Mouse (Mus musculus) MEL (cell line): ENCODE results near the gene Oas1d. TPM values are rescaled to one million over a fixed set of nuclear protein-coding genes. Genes with fewer than 3 reads are reported as not detected.
"Not testable (repeated sequence)": the region's sequence is repeated elsewhere in the genome, so short reads cannot be mapped to it uniquely, and the experiment has no call there.

ENCODE experiments used
- DNase-seq: peaks from one replicate; pipeline ENCODE4 v3.0.0; 2011; ENCODE audit warnings: low read depth, low spot score
- H3K27ac ChIP-seq: 2 replicates; pipeline ENCODE4 v1.5.1; 2012; ENCODE audit warnings: low read depth, mild to moderate bottlenecking, control low read depth, low read length, moderate library complexity; ENCODE audit not compliant: control insufficient read depth
- H3K27me3 ChIP-seq, 2 experiments: fragments of 150-350 bp in 1 of 2; sonication (generic) in 1 of 2; 2 replicates each; pipeline ENCODE4 v1.6.1; 2012; ENCODE audit warnings: low read length in 2 of 2, mild to moderate bottlenecking in 2 of 2, improper control_type of control experiment in 1 of 2, moderate library complexity in 1 of 2; ENCODE audit not compliant: insufficient read depth in 2 of 2, control insufficient read depth in 1 of 2
- H3K36me3 ChIP-seq, 2 experiments: 2 replicates each; pipeline ENCODE4 v1.6.1; 2012 to 2014; ENCODE audit warnings: low read length in 2 of 2, improper control_type of control experiment in 1 of 2, inconsistent platforms in 1 of 2, mild to moderate bottlenecking in 1 of 2; ENCODE audit not compliant: insufficient read depth in 2 of 2, control insufficient read depth in 1 of 2
- H3K4me1 ChIP-seq, 2 experiments: fragments of 150-350 bp in 1 of 2; sonication (generic) in 1 of 2; 2 replicates each; pipeline ENCODE4 v1.6.1; 2012; ENCODE audit warnings: low read length in 2 of 2, improper control_type of control experiment in 1 of 2, mild to moderate bottlenecking in 1 of 2; ENCODE audit not compliant: insufficient read depth in 2 of 2, control insufficient read depth in 1 of 2
- H3K4me3 ChIP-seq, 2 experiments: fragments of 150-350 bp in 1 of 2; sonication (generic) in 1 of 2; 2 replicates each; pipeline ENCODE4 v1.5.1; 2012; ENCODE audit warnings: low read depth in 2 of 2, low read length in 2 of 2, mild to moderate bottlenecking in 2 of 2, moderate library complexity in 2 of 2, control low read depth in 1 of 2, improper control_type of control experiment in 1 of 2; ENCODE audit not compliant: control insufficient read depth in 1 of 2, insufficient read depth in 1 of 2
- H3K79me2 ChIP-seq: 2 replicates; pipeline ENCODE4 v1.6.1; 2012; ENCODE audit warnings: mild to moderate bottlenecking, low read length, moderate library complexity; ENCODE audit not compliant: control insufficient read depth, poor library complexity, insufficient read depth
- H3K9ac ChIP-seq: 2 replicates; pipeline ENCODE4 v1.6.1; 2012; ENCODE audit warnings: low read depth, mild to moderate bottlenecking, control low read depth, low read length, moderate library complexity; ENCODE audit not compliant: control insufficient read depth, poor library complexity, severe bottlenecking
- H3K9me3 ChIP-seq: fragments of 150-350 bp; sonication (generic); replicated peaks from 2 replicates; pipeline ENCODE4 v1.6.1; 2012; ENCODE audit warnings: mild to moderate bottlenecking, low read length, improper control_type of control experiment, moderate library complexity; ENCODE audit not compliant: insufficient read depth
- CHD1 ChIP-seq: IDR thresholded peaks from 2 replicates; pipeline ENCODE4 v1.6.1; 2012; ENCODE audit warnings: low read depth, mild to moderate bottlenecking, inconsistent platforms, low read length, improper control_type of control experiment
- E2F4 ChIP-seq: IDR thresholded peaks from 2 replicates; pipeline ENCODE4 v1.6.1; 2011; ENCODE audit warnings: low read depth, low read length, improper control_type of control experiment, borderline replicate concordance
- ELF1 ChIP-seq: IDR thresholded peaks from 2 replicates; pipeline ENCODE4 v1.6.1; 2014; ENCODE audit warnings: low read depth, mild to moderate bottlenecking, inconsistent platforms, low read length, improper control_type of control experiment, moderate library complexity
- EP300 ChIP-seq, 2 experiments: IDR thresholded peaks; 2 replicates each; pipeline ENCODE4 v1.6.1; 2011; ENCODE audit warnings: improper control_type of control experiment in 2 of 2, low read length in 2 of 2, low read depth in 1 of 2, mild to moderate bottlenecking in 1 of 2
- HCFC1 ChIP-seq: IDR thresholded peaks from 2 replicates; pipeline ENCODE4 v1.6.1; 2012; ENCODE audit warnings: low read depth, mild to moderate bottlenecking, inconsistent platforms, low read length, improper control_type of control experiment, moderate library complexity
- KAT2A ChIP-seq: conservative IDR thresholded peaks from 2 replicates; pipeline ENCODE4 v1.6.1; 2012; ENCODE audit warnings: low read depth, low read length, improper control_type of control experiment, inconsistent platforms
- MEF2A ChIP-seq: IDR thresholded peaks from 2 replicates; pipeline ENCODE4 v1.6.1; 2014; ENCODE audit warnings: low read depth, mild to moderate bottlenecking, inconsistent platforms, low read length, improper control_type of control experiment; ENCODE audit not compliant: poor library complexity, insufficient replicate concordance, severe bottlenecking; ENCODE audit errors: extremely low read depth
- MXI1 ChIP-seq: IDR thresholded peaks from 2 replicates; pipeline ENCODE4 v1.6.1; 2011; ENCODE audit warnings: mild to moderate bottlenecking, low read depth, low read length, improper control_type of control experiment
- MYC ChIP-seq: IDR thresholded peaks from 2 replicates; pipeline ENCODE4 v1.6.1; 2011; ENCODE audit warnings: low read depth, mild to moderate bottlenecking, low read length, improper control_type of control experiment, moderate library complexity
- NELFE ChIP-seq: IDR thresholded peaks from 2 replicates; pipeline ENCODE4 v1.6.1; 2011; ENCODE audit warnings: low read depth, low read length, improper control_type of control experiment
- POLR2AphosphoS2 ChIP-seq: IDR thresholded peaks from 2 replicates; pipeline ENCODE4 v1.6.1; 2011; ENCODE audit warnings: low read length, improper control_type of control experiment
- POLR2AphosphoS5 ChIP-seq: IDR thresholded peaks from 2 replicates; pipeline ENCODE4 v1.6.1; 2012; ENCODE audit warnings: low read depth, borderline replicate concordance, mild to moderate bottlenecking, inconsistent platforms, low read length, moderate library complexity, mixed read lengths
- RAD21 ChIP-seq: IDR thresholded peaks from 2 replicates; pipeline ENCODE4 v1.6.1; 2011; ENCODE audit warnings: mild to moderate bottlenecking, low read depth, low read length, improper control_type of control experiment
- RCOR1 ChIP-seq: IDR thresholded peaks from 2 replicates; pipeline ENCODE4 v1.6.1; 2012; ENCODE audit warnings: low read depth, mild to moderate bottlenecking, inconsistent platforms, low read length, improper control_type of control experiment
- TCF12 ChIP-seq: IDR thresholded peaks from 2 replicates; pipeline ENCODE4 v1.6.1; 2014; ENCODE audit warnings: low read depth, mild to moderate bottlenecking, inconsistent platforms, low read length, improper control_type of control experiment, moderate library complexity
- UBTF ChIP-seq: IDR thresholded peaks from 2 replicates; pipeline ENCODE4 v1.6.1; 2012; ENCODE audit warnings: low read depth, mild to moderate bottlenecking, inconsistent platforms, low read length, improper control_type of control experiment, moderate library complexity, borderline replicate concordance; ENCODE audit not compliant: insufficient read depth
- USF2 ChIP-seq, 2 experiments: IDR thresholded peaks; 2 replicates each; pipeline ENCODE4 v1.6.1; 2011 to 2012; ENCODE audit warnings: improper control_type of control experiment in 2 of 2, low read length in 2 of 2, borderline replicate concordance in 1 of 2, inconsistent platforms in 1 of 2, low read depth in 1 of 2, mild to moderate bottlenecking in 1 of 2; ENCODE audit not compliant: insufficient read depth in 1 of 2
- ZKSCAN1 ChIP-seq: IDR thresholded peaks from 2 replicates; pipeline ENCODE4 v1.6.1; 2012; ENCODE audit warnings: low read depth, mild to moderate bottlenecking, inconsistent platforms, low read length, improper control_type of control experiment, moderate library complexity
- ZMIZ1 ChIP-seq: IDR thresholded peaks from 2 replicates; pipeline ENCODE4 v1.6.1; 2012; ENCODE audit warnings: low read depth, mild to moderate bottlenecking, inconsistent platforms, low read length, improper control_type of control experiment, moderate library complexity
- ZNF384 ChIP-seq: IDR thresholded peaks from 2 replicates; pipeline ENCODE4 v1.6.1; 2012; ENCODE audit warnings: low read depth, mild to moderate bottlenecking, inconsistent platforms, low read length, improper control_type of control experiment
- polyA plus RNA-seq, 2 experiments: library from polyadenylated mRNA; stranded (reverse) in 1 of 2; unstranded in 1 of 2; fragments of >175 nt in 1 of 2; fragments of >200 nt in 1 of 2; gene quantifications; 2 replicates each; pipeline versions ENCODE4 v1.2.1 to v1.2.4; 2012; ENCODE audit warnings: low replicate concordance in 2 of 2, low read depth in 1 of 2; ENCODE audit not compliant: insufficient read length in 2 of 2, insufficient read depth in 1 of 2, missing spikeins in 1 of 2
- total RNA-seq: library from RNA; depleted of rRNA; stranded (reverse); fragments of 300-350 nt; gene quantifications from 2 replicates; pipeline ENCODE4 v1.2.3, GENCODE M21; 2012

The Oas1d gene
- total and polyA plus RNA-seq, 3 experiments: not detected

- H3K9me3 ChIP-seq: no peaks in the 10 kb centered on the region
- TF ChIP-seq ZMIZ1 (no peak), USF2 (IDR thresholded peaks at IDR 0.05; ENCODE audit: borderline replicate concordance in 1 of 2, insufficient read depth in 1 of 2, low read depth in 1 of 2, low read length in 2 of 2) (no peak), TCF12 (no peak), NELFE (no peak), POLR2AphosphoS2 (no peak), RCOR1 (no peak), ELF1 (no peak), KAT2A (no peak), UBTF (no peak), MEF2A (no peak), RAD21 (no peak), MYC (no peak), CHD1 (no peak)
- no peak overlapping the region for H3K4me3 ChIP-seq
- H3K9ac ChIP-seq: no peak overlapping the region
- H3K36me3 ChIP-seq: no peaks in the 10 kb centered on the region
- H3K4me1 ChIP-seq: no peaks in the 10 kb centered on the region
- no peaks in the 10 kb centered on the region for H3K27me3 ChIP-seq
- no peak overlapping the region for H3K27ac ChIP-seq
- DNase-seq: no peak
- no peaks in the 10 kb centered on the region for H3K79me2 ChIP-seq
Observed at GRCm38 (mm10) chr5:120887831-120888230, 26.5 kb upstream of the Oas1d start.

DNA sequence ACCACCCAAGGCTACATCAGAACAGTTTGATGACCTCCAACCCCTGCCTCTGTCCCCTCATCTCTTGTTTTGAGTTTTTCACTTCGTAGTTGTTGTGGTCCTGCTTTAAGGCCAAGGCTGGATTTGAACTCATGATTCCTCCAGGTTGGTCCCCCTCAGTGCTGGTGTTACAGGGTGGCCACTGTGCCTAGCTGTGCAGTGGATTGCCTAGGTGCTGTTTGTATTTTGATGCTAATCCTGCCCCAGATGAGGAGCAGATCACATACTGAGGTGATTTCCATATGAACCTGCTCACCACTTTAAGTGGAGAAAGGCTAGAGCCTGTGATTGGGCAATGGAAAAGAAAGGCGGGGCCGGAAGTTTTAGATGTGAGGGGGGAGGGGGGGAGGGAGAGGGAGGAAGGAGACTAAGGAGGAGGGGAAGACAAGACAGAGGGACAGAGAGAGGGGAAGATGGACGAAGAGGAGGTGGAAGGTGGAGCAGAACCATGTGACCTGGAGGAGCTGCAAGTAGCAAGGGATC is 26.0 kb upstream of the Oas1d start:
- H3K9ac ChIP-seq, H3K36me3 ChIP-seq, H3K4me1 ChIP-seq, H3K79me2 ChIP-seq, H3K4me3 ChIP-seq, H3K27ac ChIP-seq, H3K9me3 ChIP-seq, DNase-seq, H3K27me3 ChIP-seq: not testable (repeated sequence)

- Histone ChIP-seq H3K27ac (no peak overlapping the region), H3K79me2 (no peaks in the 10 kb centered on the region), H3K9ac (no peak overlapping the region), H3K4me1 (no peaks in the 10 kb centered on the region), H3K27me3 (no peaks in the 10 kb centered on the region), H3K36me3 (no peaks in the 10 kb centered on the region), H3K4me3 (no peak overlapping the region), H3K9me3 (no peaks in the 10 kb centered on the region)
- no peak for DNase-seq
- no peak for TF ChIP-seq E2F4
- no peak for TF ChIP-seq HCFC1
- TF ChIP-seq MXI1: no peak
- no peak for TF ChIP-seq POLR2AphosphoS2
- no peak for TF ChIP-seq CHD1
- TF ChIP-seq ZKSCAN1: no peak
- TF ChIP-seq POLR2AphosphoS5: no peak
- no peak for TF ChIP-seq EP300 (IDR thresholded peaks at IDR 0.05; ENCODE audit: low read depth in 1 of 2, low read length in 2 of 2)
- no peak for TF ChIP-seq ZNF384
- no peak for TF ChIP-seq KAT2A
Observed at GRCm38 (mm10) chr5:120890026-120890425, 24.3 kb upstream of the Oas1d start.
